Mouse (Mus musculus) forebrain, postnatal 0 days (tissue): ENCODE measurements at regions not wholly inside any gene's neighbourhood (a gene's known extent, or its start where the extent isn't known, plus 50 kb on each side); places are given as distances from the start of the nearest gene placed in this dataset.

Experiments used
- ATAC-seq: fragments of 200-750 bp; cut with Nextera tagmentation; 2 replicates; pipeline ENCODE4 v1.8.0; 2017; ENCODE audit warnings: mild to moderate bottlenecking, moderate library complexity
- DNase-seq: peaks from one replicate; pipeline ENCODE4 v3.0.0-alpha.2; 2015
- H3K27ac ChIP-seq: fragments of 300-500 bp; sonication (generic); 2 replicates; pipeline ENCODE4 v1.5.1; 2014; ENCODE audit warnings: low read depth, mild to moderate bottlenecking, antibody characterized with exemption, low read length, moderate library complexity, mixed read lengths
- H3K27me3 ChIP-seq: fragments of 300-500 bp; sonication (generic); 2 replicates; pipeline ENCODE4 v1.6.1; 2014; ENCODE audit warnings: mild to moderate bottlenecking, low read length, mixed read lengths; ENCODE audit not compliant: insufficient read depth
- H3K36me3 ChIP-seq: fragments of 300-500 bp; sonication (generic); 2 replicates; pipeline ENCODE4 v1.6.1; 2014; ENCODE audit warnings: mild to moderate bottlenecking, moderate library complexity; ENCODE audit not compliant: insufficient read depth
- H3K4me1 ChIP-seq: fragments of 300-500 bp; sonication (generic); 2 replicates; pipeline ENCODE4 v1.6.1; 2014; ENCODE audit warnings: antibody characterized with exemption; ENCODE audit not compliant: insufficient read depth
- H3K4me2 ChIP-seq: fragments of 300-500 bp; sonication (generic); 2 replicates; pipeline ENCODE4 v1.6.1; 2014; ENCODE audit warnings: low read depth, mild to moderate bottlenecking, moderate library complexity
- H3K4me3 ChIP-seq: fragments of 300-500 bp; sonication (generic); 2 replicates; pipeline ENCODE4 v1.5.1; 2014; ENCODE audit warnings: low read depth, low read length, mixed read lengths
- H3K9ac ChIP-seq: fragments of 300-500 bp; sonication (generic); 2 replicates; pipeline ENCODE4 v1.6.1; 2014; ENCODE audit warnings: mild to moderate bottlenecking
- H3K9me3 ChIP-seq: fragments of 300-500 bp; sonication (generic); 2 replicates; pipeline ENCODE4 v1.6.1; 2016; ENCODE audit warnings: low read length
- CTCF ChIP-seq: sonication (generic); IDR thresholded peaks from 2 replicates; pipeline ENCODE4 v1.5.1; 2016; ENCODE audit warnings: antibody characterized with exemption, control low read depth, low read depth
- WGBS: fragments of 180-500 bp; shearing (Covaris S2); extraction: QIAGEN DNeasy Blood & Tissue Kit; methylation state at CpG from one replicate; pipeline ENCODE4 v1.1.7; 2014; 5-methylcytosine and 5-hydroxymethylcytosine counted together

DNA sequence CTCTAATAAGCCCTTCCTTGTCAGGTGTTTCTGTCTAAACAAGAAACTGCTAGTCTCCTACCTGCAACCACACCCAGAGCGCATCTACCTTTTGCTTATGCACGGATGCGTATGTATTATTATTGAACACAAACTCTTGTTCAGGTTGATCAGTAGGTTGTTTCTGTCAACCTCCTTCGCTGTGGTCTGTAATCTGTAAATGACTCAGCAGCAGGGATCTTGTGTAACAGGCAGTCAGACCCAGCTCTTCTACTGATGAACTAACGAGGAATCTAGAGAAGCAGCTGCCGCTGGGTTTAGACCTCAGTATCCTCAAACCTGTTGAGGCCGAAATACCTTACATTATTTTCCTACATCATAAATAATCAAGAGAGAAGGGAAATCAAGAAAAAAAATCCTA lies 220.4 kb downstream of the Btg1 start:
- no peak overlapping the region for H3K4me3 ChIP-seq
- WGBS, result 85% methylated on average over 7 of the region's 7 CpGs

GRCm38 (mm10) chr10:96841128-96841527 lies 224.3 kb downstream of the Btg1 start:
- no peaks in the 10 kb centered on the region for H3K4me1 ChIP-seq
- H3K27me3 ChIP-seq, result no peaks in the 10 kb centered on the region
- WGBS, result 65% methylated on average over 2 of the region's 2 CpGs
- H3K9ac ChIP-seq, result no peak overlapping the region
- TF ChIP-seq CTCF, result no peak
- no peaks in the 10 kb centered on the region for H3K9me3 ChIP-seq
- H3K36me3 ChIP-seq, result no peaks in the 10 kb centered on the region
- H3K27ac ChIP-seq, result no peak overlapping the region
- ATAC-seq (no peak), DNase-seq (no peak)
- H3K4me3 ChIP-seq, result no peak overlapping the region
- no peak overlapping the region for H3K4me2 ChIP-seq

More for the DNA sequence above, 220.4 kb downstream of the Btg1 start:
- ATAC-seq (no peak), DNase-seq (no peak)
- no peaks in the 10 kb centered on the region for H3K4me1 ChIP-seq
- H3K36me3 ChIP-seq, result no peaks in the 10 kb centered on the region
- no peak overlapping the region for H3K9ac ChIP-seq
- no peaks in the 10 kb centered on the region for H3K27me3 ChIP-seq
- H3K27ac ChIP-seq, result no peak overlapping the region
- no peaks in the 10 kb centered on the region for H3K9me3 ChIP-seq
- no peak for TF ChIP-seq CTCF
- no peak overlapping the region for H3K4me2 ChIP-seq

DNA sequence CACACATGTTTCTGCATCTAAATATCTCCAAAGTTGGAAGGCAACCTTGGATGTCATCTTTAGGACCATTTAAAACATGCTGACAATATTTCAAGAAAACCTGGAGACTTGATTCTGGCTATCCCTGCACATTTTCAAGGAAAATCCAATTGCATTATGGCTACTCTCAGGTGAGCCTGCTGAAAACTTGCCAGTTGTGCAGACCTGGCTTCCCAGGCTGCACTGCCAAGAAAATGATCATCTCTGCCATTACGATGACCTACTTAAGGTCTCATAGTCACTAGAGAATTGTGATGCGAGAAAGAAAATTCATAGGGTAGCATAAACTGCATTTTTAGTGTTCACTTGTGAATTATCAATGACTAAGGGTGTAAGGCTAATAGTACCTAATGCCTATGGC lies 225.2 kb downstream of the Btg1 start:
- ATAC-seq (no peak), DNase-seq (no peak)
- no peak overlapping the region for H3K4me2 ChIP-seq
- no peaks in the 10 kb centered on the region for H3K36me3 ChIP-seq
- no peak overlapping the region for H3K27ac ChIP-seq
- WGBS, result 94% methylated on average over 2 of the region's 2 CpGs
- TF ChIP-seq CTCF, result no peak
- H3K4me1 ChIP-seq, result 0 out of 2 replicates have a peak, but pooled peaks cover under 1% of the 10 kb centered on the region
- H3K27me3 ChIP-seq, result no peaks in the 10 kb centered on the region
- H3K4me3 ChIP-seq, result no peak overlapping the region
- H3K9me3 ChIP-seq, result no peaks in the 10 kb centered on the region
- no peak overlapping the region for H3K9ac ChIP-seq

- DNase-seq (no peak), ATAC-seq (no peak)
- Histone ChIP-seq H3K9ac (no peak overlapping the region), H3K27me3 (no peaks in the 10 kb centered on the region), H3K9me3 (no peaks in the 10 kb centered on the region), H3K4me3 (no peak overlapping the region), H3K27ac (no peak overlapping the region), H3K4me1 (0 out of 2 replicates have a peak, but pooled peaks cover 7% of the 10 kb centered on the region), H3K36me3 (no peaks in the 10 kb centered on the region), H3K4me2 (no peak overlapping the region)
- 71% methylated on average over 4 of the region's 4 CpGs for WGBS
- TF ChIP-seq CTCF, result no peak
Measured at GRCm38 (mm10) chr10:96845906-96846305, 229.1 kb downstream of the Btg1 start.

DNA sequence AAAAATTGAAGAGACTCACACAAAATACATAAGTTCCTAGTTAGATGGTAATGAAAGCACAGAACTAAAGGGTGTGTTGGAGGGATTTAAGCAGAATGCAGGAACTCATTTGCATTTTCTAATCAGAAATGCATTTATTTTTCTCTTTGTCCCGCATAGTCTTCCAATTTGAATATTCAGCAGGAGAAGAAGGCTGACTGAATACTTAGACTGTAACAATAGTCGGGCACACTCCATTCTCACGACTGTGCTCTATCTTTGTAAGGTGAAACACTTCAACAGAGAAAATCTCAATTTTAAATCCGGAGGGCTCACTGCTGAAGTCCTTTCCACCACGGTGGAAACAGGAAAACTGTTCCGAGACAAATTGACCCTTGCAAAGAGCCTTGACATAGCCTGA lies 230.2 kb downstream of the Btg1 start:
- ATAC-seq (peak; percentile 51; the same call in 1 of the 2 replicates), DNase-seq (no peak)
- no peak overlapping the region for H3K4me3 ChIP-seq
- WGBS, result 18% methylated on average over 6 of the region's 6 CpGs
- no peaks in the 10 kb centered on the region for H3K9me3 ChIP-seq
- H3K9ac ChIP-seq, result no peak overlapping the region
- no peaks in the 10 kb centered on the region for H3K36me3 ChIP-seq
- H3K4me1 ChIP-seq, result 0 out of 2 replicates have a peak, but pooled peaks cover 7% of the 10 kb centered on the region
- H3K27ac ChIP-seq, result peak overlapping the region; percentile 21
- no peaks in the 10 kb centered on the region for H3K27me3 ChIP-seq
- H3K4me2 ChIP-seq, result no peak overlapping the region
- TF ChIP-seq CTCF, result no peak

GRCm38 (mm10) chr10:96847433-96848165 lies 230.8 kb downstream of the Btg1 start:
- TF ChIP-seq CTCF, result no peak
- Histone ChIP-seq H3K4me3 (no peak overlapping the region), H3K9me3 (no peaks in the 10 kb centered on the region), H3K27ac (peak overlapping the region; percentile 21; the same call in 1 of the 2 replicates), H3K27me3 (no peaks in the 10 kb centered on the region), H3K4me2 (no peak overlapping the region), H3K4me1 (0 out of 2 replicates have a peak, but pooled peaks cover 7% of the 10 kb centered on the region), H3K9ac (no peak overlapping the region), H3K36me3 (no peaks in the 10 kb centered on the region)
- no peak for ATAC-seq
- DNase-seq, result no peak
- WGBS, result 62% methylated on average over 5 of the region's 5 CpGs

DNA sequence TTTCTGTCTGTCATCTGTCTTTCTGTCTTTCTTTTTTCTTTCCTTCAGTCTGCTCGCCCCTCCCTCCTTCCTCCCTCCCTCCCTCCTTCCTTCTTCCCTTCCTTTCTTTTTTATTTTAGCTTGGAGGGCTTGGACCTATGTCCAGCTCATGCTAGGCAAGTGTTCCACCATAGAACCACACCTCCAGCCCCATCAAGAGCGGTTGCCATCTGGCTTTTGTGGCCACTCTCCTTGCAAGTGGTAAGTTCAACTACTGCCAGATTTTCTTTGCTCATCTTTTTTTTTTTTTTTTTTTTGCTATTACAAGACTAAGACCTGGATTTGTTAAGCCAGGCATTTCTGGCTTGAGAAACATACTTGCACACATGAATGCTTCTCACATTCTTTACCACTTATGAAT lies 231.7 kb downstream of the Btg1 start:
- no peak overlapping the region for H3K27ac ChIP-seq
- H3K4me1 ChIP-seq, result 0 out of 2 replicates have a peak, but pooled peaks cover 7% of the 10 kb centered on the region
- H3K9ac ChIP-seq, result no peak overlapping the region
- H3K27me3 ChIP-seq, result no peaks in the 10 kb centered on the region
- H3K4me2 ChIP-seq, result no peak overlapping the region
- DNase-seq (no peak), ATAC-seq (no peak)
- no peak overlapping the region for H3K4me3 ChIP-seq
- no peaks in the 10 kb centered on the region for H3K9me3 ChIP-seq
- 84% methylated on average over 2 of the region's 2 CpGs for WGBS
- no peak for TF ChIP-seq CTCF
- no peaks in the 10 kb centered on the region for H3K36me3 ChIP-seq
